Mouse (Mus musculus) adrenal gland, postnatal 14 days (tissue): ENCODE measurements around the gene Rapgef3. TPM values are rescaled to one million over a fixed set of nuclear protein-coding genes. Genes with fewer than 3 reads are reported as not detected.
A peak's percentile ranks its signal among the peaks of the same experiment; 100 is the strongest.

Experiments used
- DNase-seq: peaks from one replicate; pipeline ENCODE4 v3.0.0; 2021; ENCODE audit warnings: mixed read lengths
- total RNA-seq: library from RNA; stranded (reverse); gene quantifications from 2 replicates; pipeline ENCODE4 v1.2.3, GENCODE M21; 2021

Gene Rapgef3
- total RNA-seq, 1 experiment from 2014 or later: 22.2 TPM

DNA sequence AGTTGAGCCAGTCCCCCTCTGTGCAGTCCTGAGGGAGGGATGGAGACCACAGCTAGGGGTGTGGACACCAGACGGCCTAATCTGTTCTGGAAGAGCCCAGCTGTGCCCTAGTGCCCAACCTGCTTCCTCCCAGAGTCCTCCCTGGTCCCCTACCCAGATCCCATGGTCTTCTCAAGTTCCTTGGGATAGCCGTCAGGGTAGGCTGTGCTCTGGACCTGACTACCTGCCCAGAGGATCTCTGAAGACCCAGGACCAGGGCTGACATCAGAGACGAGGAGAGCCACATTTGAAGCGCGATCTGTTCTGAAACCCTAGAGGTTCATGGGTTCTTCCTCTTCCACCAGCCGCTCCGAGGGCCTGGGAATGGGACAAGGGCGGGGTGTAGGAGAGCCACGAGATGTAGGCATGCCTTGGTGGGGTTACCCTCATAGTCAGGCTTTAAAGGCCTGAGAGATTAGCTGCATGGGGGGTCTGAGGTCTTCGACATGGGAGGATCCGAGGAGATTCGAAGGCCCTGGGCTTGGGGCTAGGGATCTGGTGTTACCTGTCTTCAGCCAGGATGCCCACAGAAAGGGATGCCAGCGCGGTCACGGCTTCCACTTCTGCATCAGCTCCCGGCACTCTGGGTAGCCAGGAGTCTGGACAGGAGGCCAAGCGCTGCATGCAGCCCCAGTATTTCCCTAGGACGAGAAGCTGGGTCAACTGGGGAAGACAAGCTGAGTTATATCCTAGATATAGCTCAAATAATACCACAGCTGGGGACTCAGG lies 25.8 kb upstream of the Rapgef3 start:
- peak; percentile 4 for DNase-seq

DNA sequence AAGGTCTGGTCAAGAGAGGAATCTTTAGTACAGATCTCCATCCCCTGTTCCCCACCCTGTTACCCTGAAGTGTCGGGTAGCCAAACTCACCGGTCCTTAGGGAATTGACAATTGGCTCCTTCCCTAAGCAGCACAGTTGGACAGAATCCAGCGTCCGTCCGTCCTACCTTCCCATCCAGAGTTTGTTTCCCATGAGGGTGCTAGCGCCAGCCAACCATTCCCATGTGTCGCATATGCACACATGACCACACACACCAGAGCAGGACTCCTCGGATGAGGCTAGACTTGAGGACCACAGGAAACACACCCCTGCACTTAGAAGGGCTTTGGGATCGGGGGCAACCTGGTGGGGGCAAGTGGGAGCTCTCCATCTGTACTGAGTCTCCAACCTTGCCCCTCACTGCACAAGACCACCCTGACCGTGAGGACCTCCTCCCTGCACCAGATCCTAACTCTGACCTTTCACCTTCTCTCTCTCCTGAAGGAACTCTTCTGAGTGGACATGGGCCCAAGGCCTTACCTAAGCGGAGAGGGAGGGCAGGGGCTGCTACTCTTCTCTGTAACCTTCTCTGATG lies 23.4 kb upstream of the Rapgef3 start:
- peak; percentile 34 for DNase-seq

DNA sequence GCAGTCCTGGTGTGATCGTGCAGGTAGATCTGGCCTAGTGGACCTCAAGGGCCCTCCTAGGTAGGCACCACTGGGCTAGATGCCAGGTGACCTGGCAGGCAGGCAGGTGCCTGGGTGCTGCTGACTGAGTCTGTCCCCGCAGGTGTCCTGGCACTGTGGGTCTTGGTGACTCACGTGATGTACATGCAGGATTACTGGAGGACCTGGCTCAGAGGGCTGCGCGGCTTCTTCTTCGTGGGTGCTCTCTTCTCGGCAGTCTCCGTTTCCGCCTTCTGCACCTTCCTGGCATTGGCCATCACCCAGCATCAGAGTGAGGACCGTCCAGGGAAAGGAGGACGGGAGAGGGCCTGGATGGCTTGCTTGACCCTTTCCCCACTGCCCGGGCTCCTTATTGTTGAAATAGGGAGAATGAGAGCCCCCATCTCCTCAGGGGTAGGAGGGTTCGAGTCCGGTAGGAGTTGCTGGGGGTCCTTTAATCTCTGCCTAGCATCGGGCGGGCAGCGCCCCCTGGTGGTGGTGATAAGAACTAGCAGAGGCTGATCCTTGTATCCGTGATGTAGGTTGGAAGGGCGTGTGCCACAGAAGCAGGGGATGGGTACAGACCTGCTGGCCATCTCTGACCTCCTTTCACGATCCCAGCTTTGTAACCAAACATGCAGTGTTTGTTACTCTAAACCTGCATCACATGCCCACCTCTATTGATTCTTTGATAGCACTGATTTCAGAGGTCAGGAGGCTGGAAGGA lies 22.2 kb upstream of the Rapgef3 start:
- DNase-seq: peak; percentile 84

DNA sequence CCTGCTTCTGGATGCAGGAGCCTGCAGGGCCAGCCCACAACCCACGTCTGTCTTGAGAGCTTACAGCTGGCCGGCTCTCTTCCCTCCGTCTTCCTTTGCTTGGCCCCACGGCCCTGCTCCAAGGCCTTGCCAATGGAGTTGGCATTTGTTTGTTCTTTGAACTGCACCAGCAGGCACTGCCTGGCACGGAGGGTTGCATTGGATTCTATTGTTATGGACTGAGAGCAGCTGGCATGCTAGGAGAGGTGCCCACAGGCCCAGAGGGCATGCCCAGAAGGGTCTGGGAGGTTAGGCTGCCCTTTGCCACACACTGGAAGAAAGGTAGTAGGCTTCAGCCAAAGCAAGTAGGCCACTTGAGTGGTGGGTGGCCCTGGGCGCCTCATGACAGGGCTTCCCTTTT lies 21.0 kb upstream of the Rapgef3 start:
- peak; percentile 70 for DNase-seq

DNA sequence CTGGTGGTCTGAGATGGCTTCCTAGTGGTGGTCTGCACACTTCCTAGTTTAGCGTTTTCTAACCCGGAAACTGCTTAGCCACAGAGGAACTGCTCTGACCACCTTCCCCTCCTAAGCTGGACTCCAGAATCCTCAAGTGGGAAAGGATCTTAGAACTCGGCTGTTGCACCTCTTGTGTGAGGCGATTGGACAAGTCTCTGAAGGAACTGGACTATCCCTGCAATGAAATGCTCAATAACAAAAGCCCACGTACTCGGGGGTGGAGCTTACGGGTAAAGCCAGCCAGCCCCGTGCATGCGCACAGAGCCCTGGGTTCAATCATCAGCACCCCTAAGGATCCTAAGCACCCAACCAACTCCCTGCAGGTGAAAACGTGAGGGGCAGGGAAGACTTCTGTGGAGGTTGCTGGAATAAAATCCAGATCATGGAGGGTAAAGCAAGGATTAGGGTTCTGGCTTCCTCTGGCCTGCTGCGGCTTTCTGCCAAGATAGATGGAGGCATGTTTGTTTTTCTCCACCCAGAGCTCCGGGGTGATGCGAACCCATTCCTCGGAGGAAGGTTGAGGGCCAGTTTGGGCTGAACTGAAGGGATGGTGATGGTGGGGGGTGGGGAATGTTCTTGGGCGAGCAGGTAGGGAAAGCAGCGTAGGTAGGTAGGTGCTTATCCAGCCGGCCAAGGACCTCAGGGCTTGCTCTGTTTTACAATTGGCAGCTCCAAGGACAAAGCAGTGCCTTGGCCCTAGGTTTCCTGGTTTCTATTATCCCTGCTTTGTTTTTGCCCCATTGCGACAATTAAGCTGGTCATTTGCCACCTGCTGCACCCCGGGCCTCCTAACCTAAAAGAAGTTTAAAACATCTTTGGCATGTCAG lies 20.3 kb upstream of the Rapgef3 start:
- DNase-seq: no peak

DNA sequence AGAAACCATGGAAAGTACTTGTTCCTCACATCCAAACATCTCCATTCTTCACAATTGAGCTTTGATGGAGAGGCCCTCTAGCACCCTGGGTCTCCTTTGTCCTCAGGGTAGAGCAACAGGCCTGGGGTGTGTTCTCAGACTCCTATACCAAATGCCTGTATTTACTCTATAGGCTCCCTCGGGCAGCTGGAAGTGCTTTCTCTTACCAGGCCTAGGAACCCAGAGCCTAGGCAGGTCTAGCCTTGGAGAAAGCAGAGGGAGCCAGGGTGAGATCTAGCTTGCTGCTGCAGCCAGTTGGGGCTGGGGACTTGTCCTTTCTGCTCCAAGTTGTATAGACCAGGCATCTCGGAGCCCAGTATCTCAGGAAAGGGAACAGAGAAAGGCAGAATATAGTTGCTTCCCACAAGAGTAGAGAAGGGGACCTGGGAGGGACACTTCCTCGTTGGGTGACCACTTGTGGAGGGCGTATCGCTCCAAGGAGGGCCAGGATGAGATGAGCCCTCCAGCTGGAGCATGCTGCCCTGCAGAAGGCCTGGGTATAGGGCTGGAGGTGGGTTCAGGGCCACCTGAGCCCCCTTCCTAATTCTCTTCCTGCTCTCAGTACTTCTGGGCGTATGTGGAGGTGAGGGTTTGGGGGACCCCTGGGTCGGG lies 19.5 kb upstream of the Rapgef3 start:
- no peak for DNase-seq

DNA sequence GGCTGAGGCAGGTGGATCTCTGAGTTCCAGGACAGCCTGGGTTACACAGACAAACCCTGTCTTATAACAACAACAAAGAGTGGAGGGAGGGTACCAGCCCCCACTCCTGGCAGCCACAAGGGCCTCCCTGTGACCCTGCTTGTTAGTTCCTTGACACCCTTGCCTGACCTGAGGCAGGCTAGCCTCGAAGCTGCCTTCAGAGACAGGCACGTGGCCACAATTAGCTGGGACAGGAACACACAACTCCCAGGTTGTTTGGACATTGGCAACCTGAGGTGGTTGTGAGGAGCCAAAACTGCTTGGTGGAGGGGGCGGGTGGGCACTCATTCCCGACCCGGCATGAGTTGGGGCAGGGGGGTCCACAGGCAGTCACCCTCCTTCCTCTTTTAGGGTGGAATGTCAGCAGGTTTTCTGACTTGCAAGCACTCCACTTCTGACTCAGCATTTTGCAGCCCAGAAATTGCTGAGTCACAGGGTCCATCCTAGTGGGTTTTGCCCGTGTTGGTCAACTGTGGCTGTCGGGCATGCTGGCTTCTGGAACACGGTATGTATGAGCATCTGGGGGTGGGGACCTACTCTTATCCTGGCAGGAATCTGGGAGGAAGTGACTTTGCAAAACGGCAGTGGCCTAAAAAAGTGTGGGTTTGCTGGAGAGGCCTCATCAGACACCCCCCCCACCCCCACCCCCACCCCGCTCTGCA lies 18.8 kb upstream of the Rapgef3 start:
- peak; percentile 58 for DNase-seq

DNA sequence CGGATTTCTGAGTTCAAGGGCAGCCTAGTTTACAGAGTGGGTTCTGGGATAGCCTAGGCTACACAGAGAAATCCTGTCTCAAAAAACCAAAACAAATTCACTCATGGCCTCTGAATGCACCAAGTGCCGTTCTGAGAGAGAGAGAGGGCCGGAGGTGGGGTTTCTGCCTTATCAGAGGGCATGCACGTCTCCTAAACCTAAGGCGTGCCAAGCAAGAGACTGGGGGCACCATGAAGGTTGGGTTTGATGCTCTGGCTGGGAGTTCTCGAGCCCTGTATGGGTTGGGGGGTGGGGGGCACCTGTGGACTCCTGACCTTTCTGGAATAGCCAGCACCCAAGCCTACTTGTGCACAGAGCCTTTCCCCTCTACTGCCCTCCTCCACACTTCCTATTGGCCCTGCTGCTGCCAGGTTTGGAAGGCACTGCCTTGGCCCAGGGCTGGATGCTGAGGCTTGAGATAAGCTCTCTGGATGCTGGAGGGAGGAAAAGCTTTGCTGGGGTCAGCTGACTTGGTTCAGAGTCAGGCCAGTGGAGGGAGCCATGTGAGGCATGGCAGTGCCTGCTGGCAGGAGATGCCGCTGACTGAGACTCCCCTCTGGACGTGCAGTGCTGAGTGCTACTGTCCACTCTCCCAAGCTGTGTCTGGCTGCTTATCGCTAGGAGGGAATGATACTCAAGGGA lies 18.1 kb upstream of the Rapgef3 start:
- peak; percentile 59 for DNase-seq

DNA sequence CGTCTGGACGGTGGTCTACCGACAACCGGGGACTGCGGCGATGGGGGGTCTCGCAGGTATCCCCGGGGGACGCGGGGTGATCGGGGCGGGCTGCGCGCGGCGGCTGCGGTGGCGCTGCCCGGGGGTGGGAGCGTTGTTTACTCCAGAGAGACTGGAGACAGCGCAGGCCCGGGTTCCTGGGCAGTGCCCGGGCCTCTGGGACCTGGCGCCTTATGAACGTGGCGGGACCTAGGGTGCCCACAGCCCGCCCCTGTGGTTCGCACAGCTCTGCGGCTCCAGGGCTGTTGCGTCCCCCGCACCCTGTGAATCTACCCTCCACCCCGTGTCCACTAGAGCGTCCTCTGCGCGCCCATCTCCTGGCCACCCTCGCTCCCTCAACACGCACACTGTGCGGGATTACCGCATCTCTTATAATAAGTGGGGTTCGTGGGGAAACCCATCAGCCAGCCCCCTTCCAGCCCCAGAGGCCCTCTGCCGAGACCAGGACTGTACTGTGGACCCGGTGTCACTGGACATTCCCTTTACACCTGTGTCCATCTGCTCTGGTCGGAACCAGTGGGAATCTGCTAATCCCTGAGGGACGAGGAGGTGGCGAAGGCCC lies 16.9 kb upstream of the Rapgef3 start:
- peak; percentile 68 for DNase-seq

DNA sequence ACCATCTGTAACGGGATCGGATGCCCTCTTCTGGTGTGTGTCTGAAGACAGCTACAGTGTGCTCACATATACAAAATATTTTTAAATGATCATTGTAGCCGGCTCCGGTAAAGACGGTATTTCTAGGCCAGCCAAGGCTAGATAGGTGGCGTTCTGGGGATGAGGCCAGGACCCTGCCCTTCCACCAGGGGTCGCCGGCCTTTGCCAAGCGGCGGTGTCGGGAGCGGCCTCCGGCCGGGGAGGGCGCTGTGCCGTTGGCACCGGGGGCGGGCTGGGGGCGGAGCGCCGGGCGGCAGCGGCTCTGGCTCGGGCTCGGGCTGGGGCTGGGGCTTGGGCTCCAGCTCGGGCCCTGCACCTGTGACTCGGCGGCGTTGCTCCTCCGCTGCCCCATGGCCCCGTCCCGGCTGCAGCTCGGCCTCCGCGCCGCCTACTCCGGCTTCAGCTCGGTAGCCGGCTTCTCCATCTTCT lies 16.4 kb upstream of the Rapgef3 start:
- peak; percentile 97 for DNase-seq

DNA sequence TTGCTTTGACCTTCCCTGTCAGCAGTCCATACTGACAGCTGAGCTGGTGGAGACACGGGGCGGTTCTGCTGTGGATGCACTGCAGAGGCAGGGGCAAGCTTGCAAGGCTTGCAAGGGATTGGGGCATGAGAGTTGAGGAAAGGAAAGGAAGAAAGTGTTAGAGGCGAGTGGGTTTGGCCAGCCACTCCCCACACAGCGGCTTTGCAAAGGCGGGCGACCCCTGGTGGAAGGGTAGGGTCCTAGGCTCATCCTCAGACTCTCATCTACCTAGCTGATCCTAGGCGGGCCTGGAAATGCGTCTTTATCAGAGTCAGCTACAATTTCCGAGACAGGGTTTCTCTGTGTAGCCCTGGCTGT lies 15.0 kb upstream of the Rapgef3 start:
- DNase-seq: peak; percentile 89

DNA sequence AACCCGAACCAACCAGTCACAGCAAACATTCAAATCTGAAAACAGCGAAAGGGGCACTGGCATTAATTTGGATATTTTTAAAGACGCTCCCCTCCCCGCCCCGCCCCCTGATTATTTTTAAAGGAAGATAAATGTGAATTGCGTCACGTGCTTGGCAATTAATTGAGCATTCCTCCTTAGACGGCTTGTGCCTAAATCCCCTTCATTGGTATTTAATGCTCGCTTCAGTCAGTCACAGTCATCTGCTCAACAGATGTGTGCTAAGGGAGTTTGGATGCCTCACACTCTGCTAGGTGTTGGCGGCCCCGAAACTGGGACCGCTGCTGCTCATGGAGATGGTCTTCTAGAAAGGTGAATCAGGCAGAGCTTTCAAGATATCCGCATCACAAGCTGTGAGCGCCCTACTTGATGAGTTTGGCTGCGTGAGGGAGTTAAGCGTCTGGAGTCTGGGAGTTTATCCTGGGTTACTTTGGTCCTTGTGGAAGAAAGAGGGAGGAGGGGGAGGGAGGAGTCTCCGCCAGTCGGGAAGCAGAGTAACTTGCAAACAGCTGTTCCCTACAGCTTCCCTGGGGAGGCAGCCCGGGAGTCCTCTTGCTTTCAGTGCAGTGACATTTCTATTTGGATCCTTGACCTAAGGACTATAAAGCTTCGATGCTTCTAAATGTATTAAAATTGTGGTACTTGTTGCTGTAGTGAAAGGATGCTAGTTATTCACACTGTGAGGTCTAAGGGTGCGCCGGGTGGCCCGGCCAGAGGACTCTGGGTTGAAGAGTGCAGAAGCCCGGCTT lies 14.4 kb upstream of the Rapgef3 start:
- peak; percentile 59 for DNase-seq

DNA sequence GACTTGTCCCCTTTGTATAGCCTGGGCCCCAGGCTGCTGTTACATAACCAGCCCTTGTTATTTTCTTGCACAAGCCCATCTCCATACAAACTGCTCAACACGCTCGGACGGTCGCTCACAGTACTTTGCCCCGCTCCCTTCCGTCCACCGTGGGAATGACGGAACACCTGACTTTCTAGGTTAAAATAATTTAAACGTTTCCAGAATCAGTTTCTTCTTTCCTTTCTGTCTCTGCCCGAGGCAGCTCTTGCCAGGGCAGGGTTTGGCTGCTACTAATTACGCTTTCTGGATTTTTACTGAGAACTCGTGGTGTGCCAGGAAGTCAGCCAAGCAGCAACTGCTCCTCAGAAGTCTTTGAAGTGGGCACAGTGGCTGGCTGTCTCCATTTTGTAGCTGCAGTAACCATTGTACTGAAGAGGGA lies 12.8 kb upstream of the Rapgef3 start:
- DNase-seq: no peak

DNA sequence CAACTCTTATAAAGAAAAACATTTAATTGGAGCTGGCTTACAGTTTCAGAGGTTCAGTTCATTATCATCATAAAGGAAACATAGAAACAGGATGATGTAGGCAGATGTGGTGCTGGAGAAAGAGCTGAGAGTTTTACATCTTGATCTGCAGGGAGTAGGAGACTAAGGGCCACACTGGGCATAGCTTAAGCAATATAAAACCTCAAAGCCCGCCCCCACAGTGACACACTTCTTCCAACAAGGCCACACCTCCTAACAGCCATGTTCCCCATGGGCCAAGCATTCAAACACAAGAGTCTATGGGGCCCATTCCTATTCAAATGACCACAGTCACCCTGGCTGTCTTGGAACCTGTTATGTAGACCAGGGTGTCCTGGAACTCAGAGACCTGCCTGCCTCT lies 11.8 kb upstream of the Rapgef3 start:
- no peak for DNase-seq

DNA sequence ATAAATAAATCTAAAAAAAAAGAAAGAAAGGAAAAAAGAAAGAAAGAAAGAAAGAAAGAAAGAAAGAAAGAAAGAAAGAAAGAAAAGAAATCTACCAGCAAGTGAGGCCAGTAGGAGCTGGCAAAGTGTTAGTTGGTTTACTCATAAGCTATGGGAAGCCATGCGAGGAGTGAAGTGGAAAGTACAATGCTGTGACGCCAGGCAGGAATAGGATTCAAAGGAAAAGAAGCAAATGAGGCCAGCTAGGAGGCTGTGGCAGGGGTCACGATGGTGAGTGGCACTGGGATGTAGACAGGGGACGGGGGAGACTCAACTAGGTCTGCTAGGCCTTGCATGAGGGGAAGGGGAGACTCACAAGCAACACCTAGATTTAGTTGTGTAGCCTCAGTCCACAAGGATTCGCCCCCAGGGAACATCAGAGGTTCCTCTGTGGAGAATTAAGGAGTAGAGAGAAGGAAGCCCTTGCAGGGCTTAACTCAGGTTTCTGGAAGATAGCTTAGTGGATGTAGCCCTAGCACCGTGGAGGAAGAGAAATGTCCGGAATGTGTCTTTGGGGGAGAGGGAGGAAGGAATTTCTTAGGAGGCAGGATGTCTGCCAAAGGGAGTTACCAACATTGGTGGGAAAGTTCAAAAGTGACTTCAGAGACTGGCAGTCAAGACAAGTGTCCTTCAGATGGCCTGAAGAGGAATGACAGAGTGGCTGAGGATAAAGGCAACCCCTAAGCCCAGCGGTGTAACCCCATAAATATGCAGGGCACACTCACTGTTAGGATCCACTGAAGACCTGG lies 10.7 kb upstream of the Rapgef3 start, which contains the start of gene Slc48a1:
TSS of gene Slc48a1 (plus strand) at position 210 of the 788 bp plus-strand sequence.
- no peak for DNase-seq

DNA sequence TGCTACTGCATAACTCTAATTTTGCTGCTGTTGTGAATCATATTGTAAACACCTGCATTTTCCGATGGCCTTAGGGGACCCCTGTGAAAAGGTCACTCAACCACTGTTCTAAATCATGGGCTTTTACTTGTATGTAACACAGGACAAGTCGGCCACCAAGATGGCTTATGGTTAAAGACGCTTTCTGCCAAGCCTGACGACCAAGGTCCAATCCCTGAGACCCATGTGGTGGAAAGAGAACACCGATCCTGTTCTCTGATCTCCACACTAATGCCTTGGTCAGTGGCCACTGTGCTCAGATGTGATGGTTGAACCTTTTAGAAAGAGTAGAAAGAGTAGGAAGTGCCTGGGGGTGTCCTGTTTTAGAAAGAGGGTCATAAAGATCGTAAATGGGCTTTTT lies 9.1 kb upstream of the Rapgef3 start:
- DNase-seq: no peak

DNA sequence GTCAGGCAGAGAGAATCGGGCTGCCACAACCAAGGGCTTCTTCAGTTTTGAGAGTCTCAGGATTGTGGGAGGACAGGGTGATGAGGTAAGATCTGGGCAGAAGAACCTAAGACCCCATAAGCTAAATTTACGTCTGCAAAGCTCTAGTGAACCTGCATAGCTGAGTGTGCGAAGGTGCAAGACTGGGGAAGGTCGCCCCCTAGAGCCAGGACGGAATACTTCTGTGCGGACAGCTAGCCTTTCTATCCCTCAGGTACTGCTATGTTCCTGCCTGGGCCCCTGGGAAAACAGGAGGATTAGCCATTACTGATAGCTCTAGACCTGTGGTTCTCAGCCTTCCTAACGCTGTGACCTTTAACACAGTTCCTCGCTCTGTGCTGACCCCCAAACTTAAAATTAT lies 8.7 kb upstream of the Rapgef3 start:
- peak; percentile 89 for DNase-seq

DNA sequence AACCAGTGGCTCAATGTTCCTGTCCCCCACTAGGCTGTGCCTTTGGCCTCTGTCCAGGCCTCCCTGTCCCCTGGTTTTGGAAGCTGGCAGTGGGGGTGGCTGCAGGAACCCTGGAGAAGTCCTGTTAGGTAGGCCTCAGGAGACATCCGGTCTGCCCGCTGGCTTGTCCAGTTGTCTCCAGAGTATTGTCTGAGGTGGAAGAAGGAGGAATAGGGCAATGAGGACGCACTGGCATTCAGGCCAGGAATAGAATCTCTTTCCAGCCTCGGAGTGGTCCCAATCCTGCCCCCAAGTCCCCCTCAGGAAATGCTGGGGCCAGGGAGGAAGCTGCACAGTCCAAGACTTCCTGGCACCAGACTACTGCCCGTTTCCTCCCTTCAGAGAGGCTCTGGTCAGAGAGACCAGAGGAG lies 6.2 kb upstream of the Rapgef3 start:
- DNase-seq: peak; percentile 51
